Mouse (Mus musculus) thymus, adult 2 months (tissue): ENCODE measurements around the gene Ankrd39.

Source experiments
- CTCF ChIP-seq: fragments of 200-500 bp; IDR thresholded peaks from 2 replicates; pipeline ENCODE4 v1.5.1; 2012; ENCODE audit warnings: mild to moderate bottlenecking, control low read depth, low read length, moderate library complexity, borderline replicate concordance; ENCODE audit not compliant: control insufficient read depth, poor library complexity, insufficient read depth; ENCODE audit errors: extremely low read depth
- POLR2A ChIP-seq: fragments of 200-500 bp; IDR thresholded peaks from 2 replicates; pipeline ENCODE4 v1.6.1; 2012; ENCODE audit warnings: mild to moderate bottlenecking, low read length, control low read depth, moderate library complexity; ENCODE audit not compliant: control insufficient read depth, poor library complexity, insufficient read depth; ENCODE audit errors: extremely low read depth

DNA sequence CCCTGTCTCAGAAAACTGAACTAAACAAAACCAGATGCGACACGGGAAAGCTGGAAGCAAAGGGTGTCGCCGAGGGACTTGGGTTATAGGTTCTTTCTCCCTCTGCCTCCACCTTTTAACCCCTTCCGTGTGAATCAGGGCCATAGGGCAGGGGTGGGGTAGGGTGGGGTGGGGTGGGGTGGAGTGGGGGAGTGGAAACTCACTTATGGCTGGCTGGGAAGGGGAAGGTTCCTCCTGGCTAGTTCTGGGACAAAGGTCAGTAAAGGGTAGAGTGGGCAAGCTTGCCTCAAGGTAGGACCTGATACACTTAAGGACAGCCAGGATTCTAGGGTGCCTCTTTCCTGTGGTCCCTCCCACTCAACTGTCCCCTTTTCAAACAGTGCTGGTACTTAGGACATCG lies 53.9 kb downstream of the Ankrd39 start:
- TF ChIP-seq CTCF (no peak), POLR2A (no peak)
